Mouse (Mus musculus) monocyte, adult 2 months (primary cell): ENCODE measurements around the gene Clip2.

ENCODE experiments used
- DNase-seq, 2 experiments: peaks; one replicate each; pipeline ENCODE4 v3.0.0; 2022; ENCODE audit warnings: low spot score in 2 of 2, low read depth in 1 of 2

Clip2 gene

GRCm38 (mm10) chr5:134565696-134566095 is 13.5 kb upstream of the Clip2 start:
- DNase-seq = no peak

DNA sequence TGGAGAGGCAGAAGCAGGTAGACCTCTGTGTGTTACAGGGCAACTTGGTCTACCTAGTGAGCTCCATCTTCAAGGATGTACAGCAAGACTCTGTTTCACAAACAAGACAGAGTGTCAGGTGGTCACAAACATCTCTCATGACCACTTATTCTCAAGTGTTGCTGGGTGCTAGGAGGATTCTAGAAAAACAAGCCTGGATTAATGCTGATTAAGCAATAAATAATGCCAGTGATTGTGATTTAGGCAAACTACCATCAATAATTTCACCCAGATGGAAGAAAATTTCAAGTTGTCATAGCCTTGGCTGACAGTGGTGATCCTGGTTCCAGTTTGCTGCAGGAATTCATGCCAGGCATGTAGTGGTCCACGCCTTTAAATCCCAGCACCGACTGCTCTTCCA is 12.0 kb upstream of the Clip2 start:
- DNase-seq = no peak

GRCm38 (mm10) chr5:134560450-134561171 is 8.4 kb upstream of the Clip2 start:
- DNase-seq = no peak

GRCm38 (mm10) chr5:134560071-134560449 is 7.8 kb upstream of the Clip2 start, which contains the start of gene Syna:
Gene Syna (minus strand): TSS chr5:134560171.
- DNase-seq = no peak

DNA sequence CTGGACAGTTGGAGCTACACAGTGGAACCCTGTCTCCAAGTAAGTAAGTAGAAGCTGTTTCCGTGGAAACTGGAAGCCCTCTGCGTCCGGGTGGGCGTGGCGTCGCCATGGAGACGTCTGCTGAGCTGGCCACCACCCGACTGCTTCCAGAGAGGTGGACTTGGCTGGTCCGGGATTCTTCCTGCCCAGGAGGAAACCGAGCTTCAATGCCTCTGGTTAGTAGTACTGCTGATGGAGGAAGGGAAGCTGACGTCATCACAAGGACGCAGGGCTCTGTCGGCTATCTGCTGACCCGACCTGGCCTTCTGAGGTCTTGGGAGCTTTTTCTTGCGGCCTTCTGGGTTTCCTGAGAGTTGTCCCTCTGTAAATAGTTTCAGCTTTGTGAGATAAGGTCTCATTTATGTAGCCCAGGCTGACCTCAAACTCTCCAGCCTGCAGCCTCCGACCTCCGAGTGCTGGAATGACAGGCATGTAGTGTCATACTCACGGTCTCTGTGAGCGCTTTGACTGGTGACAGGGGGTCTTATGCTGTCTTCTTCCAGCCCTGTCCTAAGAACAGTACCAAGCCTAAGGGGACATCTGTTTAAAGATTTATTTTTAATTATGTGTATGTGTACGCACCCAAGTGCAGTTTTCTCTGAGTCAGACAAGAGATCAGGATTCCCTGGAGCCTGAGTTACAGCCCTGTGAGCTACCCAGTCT is 3.4 kb upstream of the Clip2 start:
- no peak for DNase-seq

- no peak for DNase-seq
These were observed 1.8 kb upstream of the Clip2 start for GRCm38 (mm10) chr5:134553951-134554546.

DNA sequence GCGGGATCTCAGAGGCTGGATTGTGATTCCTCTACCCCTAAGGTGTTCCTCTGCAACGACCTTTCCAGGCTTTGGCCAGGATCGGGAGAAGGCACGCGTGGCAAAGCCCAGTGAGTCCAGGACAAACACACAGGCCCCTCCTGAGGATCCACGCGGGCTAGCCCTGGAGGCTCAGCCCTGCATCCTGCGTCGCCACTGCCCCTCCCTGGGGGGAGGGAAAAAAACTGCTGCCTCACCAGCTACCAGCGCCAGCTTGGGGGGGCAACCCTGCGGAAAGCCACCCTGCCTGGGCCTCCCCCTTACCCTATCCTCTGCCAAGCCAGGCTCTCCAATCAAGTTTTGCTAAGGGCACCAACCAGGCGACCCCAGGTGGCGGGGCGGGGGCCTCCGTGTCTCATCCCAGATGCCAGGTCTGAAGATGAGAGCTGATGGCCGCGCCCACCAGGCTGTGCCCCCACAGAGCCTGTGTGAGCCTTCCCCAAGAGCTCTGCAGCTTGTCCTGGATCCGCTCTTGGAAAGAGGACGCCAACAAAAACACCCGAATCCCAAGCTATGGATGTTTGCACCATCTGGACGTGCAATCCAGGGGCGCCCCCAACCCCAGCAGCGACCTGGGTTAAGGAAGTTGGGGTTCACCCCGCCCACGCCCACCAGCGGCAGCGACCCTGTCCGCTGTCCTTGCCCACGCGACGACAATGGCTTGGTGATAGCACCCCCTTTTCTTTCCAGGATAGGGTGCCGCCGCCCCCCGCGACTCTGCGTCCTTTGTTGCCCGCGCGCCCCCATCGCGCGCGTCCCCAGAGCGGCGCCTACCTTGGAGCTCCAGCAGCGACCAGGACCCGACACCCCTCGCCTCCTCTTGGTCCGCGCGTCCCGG is 763 bp downstream of the Clip2 start:
- no peak for DNase-seq

DNA sequence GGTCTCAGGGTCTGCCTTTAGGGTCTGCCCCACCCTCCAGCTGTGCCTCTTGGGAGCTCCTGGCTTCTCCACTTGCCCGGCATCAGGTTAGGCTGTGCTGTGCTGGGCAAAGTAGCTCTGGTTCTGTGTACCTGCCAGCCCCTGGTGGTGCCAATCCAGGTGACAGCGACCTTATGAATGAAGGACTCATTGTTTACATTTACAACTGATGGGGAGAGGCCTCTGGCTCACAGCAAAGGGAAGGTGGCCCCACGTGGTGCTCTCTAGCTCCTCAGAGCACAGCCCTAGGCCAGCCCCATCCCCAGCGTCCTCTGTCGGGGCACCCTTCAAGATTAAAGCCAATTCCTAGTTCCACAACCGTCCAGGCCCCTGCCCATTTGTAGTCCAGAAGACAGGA is 1.4 kb downstream of the Clip2 start:
- no peak for DNase-seq

DNA sequence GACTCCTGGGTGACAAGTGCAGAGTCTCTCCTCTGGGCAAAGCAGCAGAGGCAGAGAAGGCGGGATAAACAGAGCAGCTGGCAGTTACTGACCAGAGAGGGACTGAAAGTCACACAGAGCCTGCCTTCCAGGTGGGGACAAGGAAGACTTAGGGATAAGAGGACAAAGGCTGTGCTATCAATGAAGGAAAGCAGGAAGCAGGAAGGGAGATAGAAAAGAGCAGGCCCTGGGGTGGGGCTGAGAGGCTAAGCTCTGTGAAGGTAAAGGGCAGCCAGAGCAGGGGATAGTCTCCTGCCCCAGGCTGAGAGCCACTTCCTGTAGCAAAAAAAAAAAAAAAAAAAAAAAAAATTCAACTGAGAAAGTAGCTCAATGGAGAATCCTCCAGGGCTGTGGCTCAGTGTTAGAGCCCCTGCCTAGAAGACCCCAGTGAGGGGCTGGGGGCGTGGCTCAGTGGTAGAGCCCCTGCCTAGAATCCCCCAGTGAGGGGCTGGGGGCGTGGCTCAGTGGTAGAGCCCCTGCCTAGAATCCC is 2.5 kb downstream of the Clip2 start:
- no peak for DNase-seq

GRCm38 (mm10) chr5:134548306-134548705 is 3.9 kb downstream of the Clip2 start:
- DNase-seq = no peak

GRCm38 (mm10) chr5:134546790-134547189 is 5.4 kb downstream of the Clip2 start:
- no peak for DNase-seq

DNA sequence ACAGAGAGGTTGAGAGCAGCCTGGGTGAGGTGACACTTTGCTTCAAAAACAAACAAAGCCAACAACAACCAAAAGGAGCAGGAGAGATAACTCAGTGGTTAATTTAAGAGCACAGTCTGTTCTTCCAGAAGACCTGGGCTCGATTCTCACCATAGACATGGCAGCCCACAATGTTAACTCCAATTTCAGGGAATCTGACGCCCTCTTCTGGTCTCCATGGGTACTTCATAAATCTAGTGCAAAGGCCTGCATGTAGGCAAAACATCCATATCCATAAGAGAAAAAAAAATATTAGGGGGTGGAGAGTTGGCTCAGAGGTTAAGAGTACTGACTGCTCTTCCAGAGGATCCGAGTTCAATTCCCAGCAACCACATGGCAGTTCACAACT is 7.0 kb downstream of the Clip2 start:
- DNase-seq = no peak

DNA sequence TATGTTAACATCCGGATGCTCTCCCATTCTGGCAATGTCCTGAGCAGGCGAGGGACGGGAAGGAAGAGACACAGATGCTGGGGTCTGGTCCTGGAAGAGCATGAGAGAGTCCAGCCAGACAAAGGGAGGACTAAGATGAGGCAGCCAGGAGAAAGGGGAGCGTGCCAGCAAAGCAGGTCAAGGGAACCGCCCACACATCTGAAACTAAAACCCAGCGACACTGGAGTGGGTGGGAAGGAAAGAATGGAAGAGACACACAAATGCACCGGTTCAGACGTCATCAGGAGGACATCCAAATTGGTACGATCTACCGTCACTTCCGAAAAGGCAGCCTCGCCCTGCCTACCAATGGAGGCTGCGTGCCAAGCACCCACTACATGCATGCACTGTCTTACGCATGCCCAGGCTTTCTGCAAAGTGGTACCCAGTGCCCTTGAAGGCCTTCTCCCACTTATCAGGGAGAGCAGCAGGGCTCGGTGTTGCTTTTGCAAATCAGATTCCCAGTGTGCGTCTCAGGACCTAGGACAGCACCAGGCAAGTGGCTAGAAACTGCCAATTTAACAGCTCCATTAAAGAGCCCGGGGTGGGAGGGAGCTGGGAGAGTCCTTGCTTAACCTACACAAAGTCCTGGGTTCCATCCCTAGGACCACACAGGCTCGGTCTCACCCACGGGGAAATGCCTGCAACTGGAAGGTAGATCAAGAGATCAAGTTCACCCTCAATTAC is 7.6 kb downstream of the Clip2 start:
- no peak for DNase-seq

DNA sequence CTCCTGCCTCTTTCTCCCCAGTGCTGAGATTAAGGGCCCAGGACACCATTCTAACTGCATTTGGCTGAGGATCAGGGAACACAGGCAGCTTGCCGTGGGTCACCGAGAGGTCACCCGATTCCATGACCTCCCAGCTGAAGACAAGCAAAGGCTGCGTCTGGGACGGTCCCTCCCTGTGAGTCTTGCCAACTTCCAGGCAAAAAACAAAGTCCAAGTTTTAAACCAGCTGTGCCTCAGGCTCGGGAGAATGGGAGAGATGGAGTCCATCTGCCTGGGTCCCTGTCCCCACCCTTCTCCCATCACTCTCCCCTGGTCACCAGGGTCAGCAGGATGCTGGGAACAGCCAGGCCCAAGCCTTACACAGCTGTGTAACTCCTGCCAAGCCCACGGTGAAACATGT is 10.6 kb downstream of the Clip2 start:
- DNase-seq = no peak

- DNase-seq = no peak
These were observed 11.4 kb downstream of the Clip2 start for GRCm38 (mm10) chr5:134540881-134541280.

- no peak for DNase-seq
These were observed 12.3 kb downstream of the Clip2 start for GRCm38 (mm10) chr5:134539891-134540290.

DNA sequence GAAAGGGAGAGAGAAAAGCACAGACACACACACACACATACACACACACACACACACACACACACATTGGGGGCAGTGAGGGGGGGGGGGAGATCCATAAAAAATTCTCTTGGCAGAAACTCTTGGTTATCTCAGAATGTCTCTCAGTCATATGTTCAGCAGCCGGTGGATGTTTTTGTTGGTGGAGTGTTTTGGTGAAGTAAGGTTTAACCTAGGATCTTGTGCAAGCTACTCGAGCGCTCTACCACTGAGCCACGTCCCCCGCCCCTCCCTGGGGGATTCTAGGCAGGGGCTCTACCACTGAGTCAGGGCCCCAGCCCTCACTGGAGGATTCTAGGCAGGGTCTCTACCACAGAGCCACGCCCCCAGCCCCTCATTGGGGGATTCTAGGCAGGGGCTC is 16.2 kb downstream of the Clip2 start:
- DNase-seq = no peak

DNA sequence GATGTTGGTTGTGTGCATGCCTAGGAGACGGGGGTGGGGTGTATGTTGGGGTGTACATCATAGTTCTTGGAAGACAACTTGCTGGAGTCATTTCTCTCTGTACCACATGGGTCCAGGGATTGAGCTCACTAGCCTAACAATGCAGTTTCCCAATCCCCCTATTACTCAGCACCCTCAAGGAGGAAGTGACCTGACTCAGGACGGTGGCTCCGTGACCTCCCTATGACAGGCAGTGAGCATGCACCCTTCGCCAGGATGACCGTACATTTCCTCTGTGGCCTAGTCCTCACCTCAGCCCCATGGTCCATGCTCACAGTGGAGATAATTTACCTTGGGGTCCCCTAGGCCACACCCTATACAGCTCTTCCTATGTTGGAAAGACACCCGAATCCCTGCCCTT is 19.8 kb downstream of the Clip2 start:
- peak; percentile 63 to 74 for DNase-seq

DNA sequence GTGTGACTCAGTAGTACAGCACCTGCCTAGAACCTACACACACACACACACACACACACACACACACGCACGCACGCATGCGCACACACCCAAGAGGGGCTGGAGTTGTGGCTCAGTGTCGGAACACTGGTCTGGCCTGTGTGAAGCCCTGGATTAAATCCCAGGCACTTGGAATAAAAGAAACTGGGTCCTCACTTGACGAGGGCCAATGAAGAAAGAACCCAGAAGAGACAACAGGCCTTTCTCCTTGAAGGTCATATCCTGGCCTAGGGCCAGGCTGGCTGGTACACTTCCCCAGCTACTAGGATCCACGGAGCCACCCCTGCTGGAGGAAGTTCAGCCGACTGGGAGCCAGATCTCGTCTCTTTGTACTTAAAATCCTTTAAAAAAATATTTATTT is 20.6 kb downstream of the Clip2 start:
- peak in 1 of 2 experiments; percentile 17 for DNase-seq

GRCm38 (mm10) chr5:134530830-134531229 is 21.4 kb downstream of the Clip2 start:
- no peak for DNase-seq

GRCm38 (mm10) chr5:134528488-134528887 is 23.7 kb downstream of the Clip2 start:
- no peak for DNase-seq
